Mouse (Mus musculus) hindbrain, embryonic 16.5 days (tissue): ENCODE measurements around the gene Zfp605. TPM values are rescaled to one million over a fixed set of nuclear protein-coding genes. Genes with fewer than 3 reads are reported as not detected.

ENCODE experiments used
- ATAC-seq: fragments of 200-750 bp; cut with Nextera tagmentation; 2 replicates; pipeline ENCODE4 v1.8.0; 2017; ENCODE audit warnings: moderate TSS enrichment, moderate library complexity
- H3K27ac ChIP-seq: fragments of 300-500 bp; sonication (generic); 2 replicates; pipeline ENCODE4 v1.5.1; 2014; ENCODE audit warnings: low read depth, mild to moderate bottlenecking, control low read depth, low read length, moderate library complexity
- H3K27me3 ChIP-seq: fragments of 300-500 bp; sonication (generic); replicated peaks from 2 replicates; pipeline ENCODE4 v1.6.1; 2014; ENCODE audit warnings: low read length; ENCODE audit not compliant: control insufficient read depth, insufficient read depth
- H3K36me3 ChIP-seq: fragments of 300-500 bp; sonication (generic); 2 replicates; pipeline ENCODE4 v1.6.1; 2014; ENCODE audit warnings: mild to moderate bottlenecking, low read length, moderate library complexity, mixed read lengths; ENCODE audit not compliant: control insufficient read depth, insufficient read depth
- H3K4me1 ChIP-seq: fragments of 300-500 bp; sonication (generic); 2 replicates; pipeline ENCODE4 v1.6.1; 2014; ENCODE audit warnings: low read depth, low read length; ENCODE audit not compliant: control insufficient read depth, insufficient read depth
- H3K4me2 ChIP-seq: fragments of 300-500 bp; sonication (generic); 2 replicates; pipeline ENCODE4 v1.6.1; 2014; ENCODE audit warnings: mild to moderate bottlenecking, low read length, control low read depth, moderate library complexity
- H3K4me3 ChIP-seq: fragments of 300-500 bp; sonication (generic); 2 replicates; pipeline ENCODE4 v1.5.1; 2014; ENCODE audit warnings: mild to moderate bottlenecking, low read length, control low read depth, moderate library complexity
- H3K9ac ChIP-seq: fragments of 300-500 bp; sonication (generic); 2 replicates; pipeline ENCODE4 v1.6.1; 2014; ENCODE audit warnings: low read depth, mild to moderate bottlenecking, control low read depth, low read length, moderate library complexity
- H3K9me3 ChIP-seq: fragments of 300-500 bp; sonication (generic); 2 replicates; pipeline ENCODE4 v1.6.1; 2014; ENCODE audit warnings: mild to moderate bottlenecking, low read length, moderate library complexity; ENCODE audit not compliant: control insufficient read depth
- WGBS: fragments of 180-500 bp; shearing (Covaris S2); extraction: QIAGEN DNeasy Blood & Tissue Kit; methylation state at CpG from one replicate; pipeline ENCODE4 v1.1.7; 2014; 5-methylcytosine and 5-hydroxymethylcytosine counted together
- polyA plus RNA-seq: library from polyadenylated mRNA; unstranded; fragments of >200 nt; fragmentation: Nextera tagmentation; extraction: Ambion mirVana; gene quantifications from 2 replicates; pipeline ENCODE4 v1.2.1, GENCODE M21; 2015

Gene Zfp605
- polyA plus RNA-seq, 1 experiment from 2014 or later: 15.0 TPM

DNA sequence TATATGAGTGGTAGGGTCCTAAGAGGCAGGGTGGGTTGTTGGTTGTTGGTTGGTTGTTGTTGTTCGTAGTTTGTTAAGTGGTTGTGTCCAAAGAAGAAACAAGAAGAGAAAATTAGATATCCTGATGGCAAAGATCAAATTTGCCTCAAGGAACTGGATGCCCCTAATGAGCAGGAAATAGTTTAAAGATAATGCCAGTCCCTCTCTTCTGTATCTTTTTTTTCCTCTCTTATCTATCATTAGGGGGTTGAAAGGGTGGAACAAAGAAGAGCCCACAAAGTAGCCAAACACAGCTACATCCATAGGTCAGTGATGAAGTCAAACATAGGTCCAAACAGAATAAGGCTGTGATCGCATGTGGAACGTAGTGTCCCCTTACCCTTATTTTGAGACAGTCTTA is 29.4 kb downstream of the Zfp605 start:
- Histone ChIP-seq H3K36me3 (peaks cover 15% of the 10 kb centered on the region), H3K27ac (no peak overlapping the region), H3K9ac (no peak overlapping the region), H3K9me3 (no peaks in the 10 kb centered on the region), H3K27me3 (no peaks in the 10 kb centered on the region), H3K4me3 (no peak overlapping the region), H3K4me1 (peaks cover 6% of the 10 kb centered on the region), H3K4me2 (no peak overlapping the region)
- no peak for ATAC-seq
- 95% methylated on average over 3 of the region's 3 CpGs for WGBS

DNA sequence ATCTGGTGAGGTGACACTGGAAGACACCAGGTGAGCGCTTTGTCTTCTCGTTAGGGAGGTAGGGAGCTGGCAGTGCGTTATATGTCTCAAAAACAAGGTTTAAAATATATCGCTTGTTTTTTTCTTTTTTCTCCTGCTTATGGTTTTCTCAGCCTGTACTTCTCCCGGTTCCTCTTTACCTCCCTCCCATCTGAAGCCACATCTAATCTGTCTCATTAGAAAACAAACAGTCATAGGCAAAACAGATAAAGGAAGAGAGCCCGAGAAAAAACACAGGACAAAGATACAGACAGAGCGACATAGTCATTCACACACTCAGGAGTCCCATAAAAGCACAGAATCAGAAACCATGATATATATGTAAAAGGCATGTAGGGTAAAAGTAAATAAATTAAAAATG is 30.5 kb downstream of the Zfp605 start:
- H3K27me3 ChIP-seq: no peaks in the 10 kb centered on the region
- H3K27ac ChIP-seq: no peak overlapping the region
- peaks cover 6% of the 10 kb centered on the region for H3K4me1 ChIP-seq
- H3K9ac ChIP-seq: no peak overlapping the region
- no peak overlapping the region for H3K4me3 ChIP-seq
- no peak overlapping the region for H3K4me2 ChIP-seq
- H3K9me3 ChIP-seq: no peaks in the 10 kb centered on the region
- WGBS: 95% methylated on average over 7 of the region's 7 CpGs
- peaks cover 25% of the 10 kb centered on the region for H3K36me3 ChIP-seq
- no peak for ATAC-seq

DNA sequence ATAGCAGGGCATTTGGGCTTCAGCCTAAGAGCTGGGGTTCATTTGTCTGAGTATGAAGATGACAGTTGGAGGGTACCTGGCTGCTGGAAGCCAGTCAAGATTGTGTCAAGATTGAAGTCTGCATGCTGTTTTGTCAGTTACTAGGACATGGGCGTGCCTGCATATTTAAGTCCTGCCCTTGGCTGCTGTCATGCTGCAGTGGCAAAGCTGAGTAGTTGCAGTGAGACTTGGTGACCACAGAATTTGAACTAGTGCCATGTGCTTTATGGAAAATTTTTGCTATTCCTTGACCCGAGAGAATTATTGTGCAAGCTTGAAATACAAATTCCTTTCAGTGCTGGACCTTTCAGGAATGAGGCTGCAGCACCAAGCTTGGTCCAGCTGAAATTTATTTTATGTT is 32.4 kb downstream of the Zfp605 start:
- Histone ChIP-seq H3K4me2 (no peak overlapping the region), H3K9me3 (no peaks in the 10 kb centered on the region), H3K27me3 (no peaks in the 10 kb centered on the region), H3K4me3 (no peak overlapping the region), H3K4me1 (peaks cover under 1% of the 10 kb centered on the region), H3K27ac (no peak overlapping the region), H3K36me3 (peaks cover 41% of the 10 kb centered on the region), H3K9ac (no peak overlapping the region)
- ATAC-seq: no peak
- 91% methylated on average over 2 of the region's 2 CpGs for WGBS

DNA sequence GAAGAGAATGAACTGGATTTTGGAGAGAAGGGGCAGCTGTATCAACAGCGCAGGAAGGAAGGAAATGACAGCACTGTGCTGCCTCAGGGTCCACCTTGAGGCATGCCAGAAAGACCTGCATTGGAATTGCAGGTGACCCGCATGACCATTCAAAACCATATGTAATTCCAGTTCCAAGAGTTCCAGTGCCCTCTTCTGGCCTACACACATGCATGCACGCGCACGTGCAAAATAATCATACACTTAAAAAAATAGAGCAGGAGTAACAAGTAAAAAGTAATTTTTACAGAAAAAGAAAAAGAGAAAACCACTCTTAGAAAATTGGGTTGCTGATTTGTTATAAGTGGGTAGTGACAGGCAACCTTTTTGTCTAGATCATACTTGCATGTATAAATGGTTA is 33.1 kb downstream of the Zfp605 start:
- H3K9ac ChIP-seq: no peak overlapping the region
- no peak overlapping the region for H3K4me3 ChIP-seq
- no peaks in the 10 kb centered on the region for H3K27me3 ChIP-seq
- no peak for ATAC-seq
- WGBS: 90% methylated on average over 5 of the region's 5 CpGs
- no peaks in the 10 kb centered on the region for H3K4me1 ChIP-seq
- no peak overlapping the region for H3K4me2 ChIP-seq
- no peaks in the 10 kb centered on the region for H3K9me3 ChIP-seq
- no peak overlapping the region for H3K27ac ChIP-seq
- peaks cover 44% of the 10 kb centered on the region for H3K36me3 ChIP-seq

DNA sequence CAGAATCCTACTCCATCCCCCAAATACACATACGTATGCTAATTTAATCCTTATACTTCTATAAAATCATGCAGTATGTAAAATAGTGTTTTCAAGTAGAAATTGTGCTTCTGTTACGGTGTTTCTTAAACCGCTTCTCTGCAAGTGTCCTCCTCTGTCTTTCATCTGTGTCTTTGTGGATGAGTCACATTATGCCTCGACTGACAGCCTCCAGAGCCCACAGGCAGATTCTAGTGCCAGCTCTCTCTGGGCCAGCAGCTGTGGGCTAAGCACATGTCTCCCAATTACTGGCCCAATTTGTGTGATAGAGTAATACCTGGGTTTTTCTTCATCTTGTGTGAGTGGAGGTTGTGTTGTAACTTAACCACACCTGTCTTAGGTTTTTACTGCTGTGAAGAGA is 59.5 kb downstream of the Zfp605 start:
- WGBS: 97% methylated on average over 4 of the region's 4 CpGs
- ATAC-seq: no peak
- H3K27ac ChIP-seq: no peak overlapping the region

DNA sequence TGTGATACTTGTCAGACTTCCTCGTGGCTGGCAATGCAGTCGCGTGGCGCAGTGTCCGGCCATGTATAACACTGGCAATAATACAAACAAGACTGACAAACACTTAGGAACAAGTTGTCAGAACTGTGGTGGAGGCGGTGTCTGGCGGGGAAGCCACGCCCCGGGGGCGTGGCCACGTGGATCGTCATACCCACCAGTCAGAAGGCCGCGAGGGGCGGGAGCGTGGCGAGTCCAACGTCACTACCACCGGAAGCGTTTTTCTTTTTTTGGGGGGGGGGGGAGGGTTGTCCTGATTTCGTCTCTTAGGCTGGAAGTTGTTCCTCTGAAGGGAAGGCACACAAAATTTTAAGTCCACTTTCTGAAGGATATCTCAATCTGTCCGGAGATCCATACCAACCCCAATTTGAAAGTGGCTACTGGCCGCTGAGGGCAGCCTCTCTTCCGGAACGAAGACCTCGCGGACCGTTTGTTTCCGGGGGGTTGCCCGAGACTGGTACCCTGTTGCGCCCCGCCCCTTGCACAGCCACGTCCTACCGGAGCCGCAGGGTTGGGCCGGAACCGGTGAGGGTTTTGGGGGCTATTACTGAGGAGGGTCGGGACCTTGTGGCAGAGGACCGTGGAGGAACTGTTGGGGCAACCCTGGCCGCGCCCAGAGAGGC is 66.6 kb downstream of the Zfp605 start, which contains the start of gene Golga3:
Gene Golga3, plus strand, starts transcription at position 340 of the 659 bp plus-strand sequence.
- ATAC-seq: peak; percentile 99
- Histone ChIP-seq H3K36me3 (peaks cover 6% of the 10 kb centered on the region), H3K27me3 (no peaks in the 10 kb centered on the region), H3K4me3 (peak within 1 kb of the TSS; percentile 95), H3K9ac (peak within 1 kb of the TSS; percentile 86), H3K4me1 (peaks cover 15% of the 10 kb centered on the region), H3K9me3 (no peaks in the 10 kb centered on the region), H3K4me2 (peak within 1 kb of the TSS; percentile 79), H3K27ac (peak within 1 kb of the TSS; percentile 79)
- WGBS: under 1% methylated on average over 41 of the region's 41 CpGs

More for the DNA sequence above, 59.5 kb downstream of the Zfp605 start:
- Histone ChIP-seq H3K27me3 (no peaks in the 10 kb centered on the region), H3K36me3 (peaks cover 37% of the 10 kb centered on the region), H3K4me2 (no peak overlapping the region), H3K4me1 (no peaks in the 10 kb centered on the region), H3K9me3 (no peaks in the 10 kb centered on the region), H3K4me3 (no peak overlapping the region), H3K9ac (no peak overlapping the region)

DNA sequence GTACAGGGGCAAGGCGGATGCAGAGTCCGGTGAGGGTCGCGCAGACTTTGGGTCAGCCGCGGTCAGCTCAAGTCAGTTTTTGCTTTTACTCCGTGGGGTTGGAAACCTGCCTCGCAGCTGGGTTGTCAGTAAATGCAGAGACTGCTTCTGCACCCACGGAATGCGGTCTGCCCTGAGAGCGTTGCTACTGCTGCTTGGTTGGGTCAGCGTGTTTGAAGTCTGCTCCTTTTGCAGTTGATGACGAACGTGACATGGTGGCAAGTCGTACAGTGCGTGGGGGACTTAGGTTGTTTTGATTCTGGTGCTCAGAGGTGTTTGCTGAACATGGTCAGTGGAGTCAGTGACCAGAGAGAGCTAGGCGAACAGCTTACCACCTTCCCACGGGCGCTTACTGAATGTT is 67.1 kb downstream of the Zfp605 start:
- peaks cover 15% of the 10 kb centered on the region for H3K4me1 ChIP-seq
- H3K27ac ChIP-seq: peak overlapping the region; percentile 79
- peak overlapping the region; percentile 86 for H3K9ac ChIP-seq
- H3K4me3 ChIP-seq: peak overlapping the region; percentile 95
- H3K36me3 ChIP-seq: peaks cover 3% of the 10 kb centered on the region; the same call in 1 of the 2 replicates
- peak; percentile 37; the same call in 1 of the 2 replicates for ATAC-seq
- WGBS: 4% methylated on average over 19 of the region's 19 CpGs
- H3K27me3 ChIP-seq: no peaks in the 10 kb centered on the region
- H3K9me3 ChIP-seq: no peaks in the 10 kb centered on the region
- H3K4me2 ChIP-seq: peak overlapping the region; percentile 79

DNA sequence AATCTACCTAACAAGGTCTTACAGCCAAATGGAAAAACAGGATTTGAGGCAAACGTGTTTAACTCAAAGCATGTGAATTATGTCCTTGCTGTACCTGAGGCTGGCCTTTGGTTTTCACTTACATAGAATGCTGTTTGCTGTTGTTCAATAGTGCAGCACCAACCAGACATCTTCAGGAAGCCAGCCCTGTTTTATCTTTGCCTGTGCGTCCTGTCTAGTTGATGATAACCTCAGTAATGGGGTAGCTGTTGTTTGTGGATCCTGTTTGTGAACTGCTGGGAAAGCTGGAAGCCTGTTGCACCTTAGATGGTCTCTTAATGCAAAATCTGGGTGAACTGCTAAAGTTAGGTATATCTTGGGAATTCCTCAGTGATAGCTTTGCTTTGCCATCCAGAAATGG is 68.7 kb downstream of the Zfp605 start:
- Histone ChIP-seq H3K4me1 (peaks cover 15% of the 10 kb centered on the region), H3K9ac (no peak overlapping the region), H3K9me3 (no peaks in the 10 kb centered on the region), H3K4me2 (no peak overlapping the region), H3K4me3 (no peak overlapping the region), H3K36me3 (0 out of 2 replicates have a peak, but pooled peaks cover 2% of the 10 kb centered on the region), H3K27me3 (no peaks in the 10 kb centered on the region), H3K27ac (no peak overlapping the region)
- no peak for ATAC-seq
- WGBS: 91% methylated on average over 2 of the region's 2 CpGs
